Mouse (Mus musculus): Measurements from ENCODE around the gene Polg2. TPM values are rescaled to one million over a fixed set of nuclear protein-coding genes. Genes with fewer than 3 reads are reported as not detected.
"Not testable (repeated sequence)": the region's sequence is repeated elsewhere in the genome, so short reads cannot be mapped to it uniquely, and the experiment has no call there.

Gene Polg2
- polyA plus RNA-seq, 1 experiment from 2014 or later = 12.9 TPM

DNA sequence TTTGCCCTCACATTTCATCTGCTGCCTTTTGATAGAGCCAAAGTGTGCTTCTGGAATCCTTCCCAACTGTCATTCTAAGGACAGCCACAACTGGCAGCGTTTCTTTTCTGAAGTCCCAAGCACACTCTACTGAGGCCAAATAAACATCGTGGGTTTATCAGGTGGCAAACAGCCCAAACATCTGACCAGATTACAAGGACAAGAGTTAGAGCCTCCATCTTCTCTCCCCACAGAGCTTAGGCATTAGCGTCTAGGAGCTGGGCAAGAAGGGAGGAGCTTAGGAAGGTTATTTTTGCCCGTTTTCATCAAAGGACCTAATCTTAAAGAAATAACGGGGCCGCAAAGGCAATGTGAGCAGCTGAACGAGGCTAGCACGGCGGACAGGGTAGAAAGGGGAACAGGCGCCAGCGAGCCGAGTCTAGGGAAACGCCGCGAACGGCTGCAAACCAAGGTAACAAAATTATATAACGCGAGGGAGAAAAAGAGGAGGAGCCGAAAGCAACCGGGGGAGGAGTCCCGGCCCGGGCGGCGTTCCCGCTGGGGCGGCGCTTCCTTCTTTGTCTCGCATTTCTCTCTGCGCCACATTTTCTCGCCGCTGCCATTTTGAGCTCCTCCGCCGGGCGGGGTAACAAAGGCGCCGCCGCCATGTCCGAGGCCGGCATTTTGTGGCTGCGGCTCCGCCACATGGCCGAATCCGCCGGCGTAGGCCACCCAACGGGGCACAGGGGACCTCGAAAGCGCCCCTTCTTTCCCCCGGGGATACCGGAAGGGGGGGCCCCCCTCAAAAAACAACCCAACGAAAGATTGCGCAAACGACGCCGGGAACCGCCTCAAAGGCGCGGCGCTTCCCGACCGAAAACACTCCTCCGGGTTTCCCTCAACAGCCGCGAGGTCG lies 8.0 kb upstream of the Polg2 start:
- peak; percentile 32 for ATAC-seq
- peak overlapping the region; percentile 99 for H3K9ac ChIP-seq (ENCODE audit: low read depth, low read length)
- H3K9me3 ChIP-seq (ENCODE audit: control insufficient read depth) = no peaks in the 10 kb centered on the region
- peak overlapping the region; percentile 65 for H3K4me2 ChIP-seq (replicated peaks; ENCODE audit: low read depth)
- no peak for TF ChIP-seq CTCF (IDR thresholded peaks at IDR 0.05; ENCODE audit: low read depth)
- peak overlapping the region; percentile 99 for H3K27ac ChIP-seq (ENCODE audit: low read depth, low read length)
- H3K36me3 ChIP-seq (ENCODE audit: control insufficient read depth, insufficient read depth) = peaks cover 39% of the 10 kb centered on the region
- H3K4me1 ChIP-seq (replicated peaks; ENCODE audit: control insufficient read depth, insufficient read depth, low read length) = no peaks in the 10 kb centered on the region
- under 1% methylated on average over 65 of the region's 65 CpGs for WGBS
- H3K27me3 ChIP-seq (replicated peaks; ENCODE audit: control insufficient read depth, insufficient read depth, low read length) = no peaks in the 10 kb centered on the region
- H3K4me3 ChIP-seq (ENCODE audit: low read depth, low read length) = peak overlapping the region; percentile 96

GRCm38 (mm10) chr11:106785043-106785442 lies 5.7 kb upstream of the Polg2 start:
- no peak overlapping the region for H3K27ac ChIP-seq (ENCODE audit: low read depth, low read length)
- no peak overlapping the region for H3K4me3 ChIP-seq (ENCODE audit: low read depth, low read length)
- TF ChIP-seq CTCF (IDR thresholded peaks at IDR 0.05; ENCODE audit: low read depth) = no peak
- no peaks in the 10 kb centered on the region for H3K4me1 ChIP-seq (replicated peaks; ENCODE audit: control insufficient read depth, insufficient read depth, low read length)
- no peaks in the 10 kb centered on the region for H3K27me3 ChIP-seq (replicated peaks; ENCODE audit: control insufficient read depth, insufficient read depth, low read length)
- no peak overlapping the region for H3K9ac ChIP-seq (ENCODE audit: low read depth, low read length)
- H3K9me3 ChIP-seq (ENCODE audit: control insufficient read depth) = no peaks in the 10 kb centered on the region
- H3K4me2 ChIP-seq (replicated peaks; ENCODE audit: low read depth) = 0 out of 2 replicates have a peak overlapping the region, but pooled peaks have one; percentile 65
- WGBS = 51% methylated on average over 1 of the region's 1 CpGs
- H3K36me3 ChIP-seq (ENCODE audit: control insufficient read depth, insufficient read depth) = peaks cover 48% of the 10 kb centered on the region
- ATAC-seq = no peak

GRCm38 (mm10) chr11:106784476-106784875 lies 5.1 kb upstream of the Polg2 start:
- no peak overlapping the region for H3K4me2 ChIP-seq (replicated peaks; ENCODE audit: low read depth)
- no peak overlapping the region for H3K9ac ChIP-seq (ENCODE audit: low read depth, low read length)
- H3K36me3 ChIP-seq (ENCODE audit: control insufficient read depth, insufficient read depth) = peaks cover 48% of the 10 kb centered on the region
- H3K4me1 ChIP-seq (replicated peaks; ENCODE audit: control insufficient read depth, insufficient read depth, low read length) = no peaks in the 10 kb centered on the region
- H3K27ac ChIP-seq (ENCODE audit: low read depth, low read length) = no peak overlapping the region
- no peaks in the 10 kb centered on the region for H3K9me3 ChIP-seq (ENCODE audit: control insufficient read depth)
- no peak for TF ChIP-seq CTCF (IDR thresholded peaks at IDR 0.05; ENCODE audit: low read depth)
- no peaks in the 10 kb centered on the region for H3K27me3 ChIP-seq (replicated peaks; ENCODE audit: control insufficient read depth, insufficient read depth, low read length)
- 82% methylated on average over 2 of the region's 2 CpGs for WGBS
- no peak for ATAC-seq
- no peak overlapping the region for H3K4me3 ChIP-seq (ENCODE audit: low read depth, low read length)

- Histone ChIP-seq H3K4me1 (replicated peaks; ENCODE audit: control insufficient read depth, insufficient read depth, low read length) (no peaks in the 10 kb centered on the region), H3K27me3 (replicated peaks; ENCODE audit: control insufficient read depth, insufficient read depth, low read length) (no peaks in the 10 kb centered on the region), H3K4me2 (replicated peaks; ENCODE audit: low read depth) (no peak overlapping the region), H3K9me3 (ENCODE audit: control insufficient read depth) (no peaks in the 10 kb centered on the region), H3K27ac (ENCODE audit: low read depth, low read length) (0 out of 2 replicates have a peak overlapping the region, but pooled peaks have one; percentile 36), H3K9ac (ENCODE audit: low read depth, low read length) (no peak overlapping the region), H3K36me3 (ENCODE audit: control insufficient read depth, insufficient read depth) (peaks cover 48% of the 10 kb centered on the region), H3K4me3 (ENCODE audit: low read depth, low read length) (no peak overlapping the region)
- WGBS = 68% methylated on average over 9 of the region's 9 CpGs
- TF ChIP-seq CTCF (IDR thresholded peaks at IDR 0.05; ENCODE audit: low read depth) = no peak
- ATAC-seq = no peak
Observed at GRCm38 (mm10) chr11:106782841-106783764, 3.8 kb upstream of the Polg2 start.

DNA sequence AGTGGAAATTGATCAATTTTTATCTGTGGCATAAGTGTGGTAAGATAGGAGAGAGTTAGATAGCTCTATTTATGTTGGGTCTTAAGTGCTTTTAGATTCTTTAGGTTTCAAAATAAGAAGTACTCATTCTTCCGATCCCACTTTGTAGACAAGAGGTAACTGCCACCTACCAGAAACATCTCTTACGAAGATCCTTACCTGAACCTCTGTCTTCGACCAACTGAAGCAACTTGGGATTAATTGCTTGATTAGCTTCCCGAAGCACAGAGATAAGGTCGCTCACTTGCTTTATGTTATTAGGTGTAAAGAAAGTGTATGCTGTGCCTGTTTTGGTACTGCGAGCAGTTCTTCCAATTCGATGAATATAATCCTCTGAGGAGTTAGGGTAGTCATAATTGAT lies 2.9 kb upstream of the Polg2 start:
- not testable (repeated sequence) for H3K4me3 ChIP-seq (ENCODE audit: low read depth, low read length); H3K4me1 ChIP-seq (replicated peaks; ENCODE audit: control insufficient read depth, insufficient read depth, low read length); H3K9ac ChIP-seq (ENCODE audit: low read depth, low read length); H3K9me3 ChIP-seq (ENCODE audit: control insufficient read depth); H3K27ac ChIP-seq (ENCODE audit: low read depth, low read length); H3K4me2 ChIP-seq (replicated peaks; ENCODE audit: low read depth); ATAC-seq; H3K27me3 ChIP-seq (replicated peaks; ENCODE audit: control insufficient read depth, insufficient read depth, low read length)
- H3K36me3 ChIP-seq (ENCODE audit: control insufficient read depth, insufficient read depth) = peaks cover 48% of the 10 kb centered on the region
- WGBS = 67% methylated on average over 7 of the region's 7 CpGs
